Mouse (Mus musculus): ENCODE data around the gene Tnfrsf11a. TPM values are rescaled to one million over a fixed set of nuclear protein-coding genes. Genes with fewer than 3 reads are reported as not detected.
"Not testable (repeated sequence)": the region's sequence is repeated elsewhere in the genome, so short reads cannot be mapped to it uniquely, and the experiment has no call there.

Gene Tnfrsf11a
- total RNA-seq (2015; ENCODE audit: low replicate concordance) = 1.3 and 3.6 TPM in 2 replicates
- 0.51 and 1.6 TPM in 2 replicates for total RNA-seq (2017; ENCODE audit: low replicate concordance)

GRCm38 (mm10) chr1:105780457-105781364 is at the start of gene Tnfrsf11a:
Gene Tnfrsf11a (plus strand): TSS chr1:105780718.
- ATAC-seq (replicated peaks; ENCODE audit: low FRiP score, poor library complexity, severe bottlenecking) = no peak

- peak; percentile 52; the same call in 1 of the 2 replicates for ATAC-seq (replicated peaks; ENCODE audit: low FRiP score, poor library complexity, severe bottlenecking)
Measured at GRCm38 (mm10) chr1:105735318-105735717, 45.2 kb upstream of the Tnfrsf11a start.

- ATAC-seq (replicated peaks; ENCODE audit: low FRiP score, poor library complexity, severe bottlenecking) = no peak
Measured at GRCm38 (mm10) chr1:105738334-105738733, 42.2 kb upstream of the Tnfrsf11a start.

GRCm38 (mm10) chr1:105739493-105739892 is 41.0 kb upstream of the Tnfrsf11a start:
- ATAC-seq (replicated peaks; ENCODE audit: low FRiP score, poor library complexity, severe bottlenecking) = no peak

- ATAC-seq (replicated peaks; ENCODE audit: low FRiP score, poor library complexity, severe bottlenecking) = no peak
Measured at GRCm38 (mm10) chr1:105742481-105742880, 38.0 kb upstream of the Tnfrsf11a start.

DNA sequence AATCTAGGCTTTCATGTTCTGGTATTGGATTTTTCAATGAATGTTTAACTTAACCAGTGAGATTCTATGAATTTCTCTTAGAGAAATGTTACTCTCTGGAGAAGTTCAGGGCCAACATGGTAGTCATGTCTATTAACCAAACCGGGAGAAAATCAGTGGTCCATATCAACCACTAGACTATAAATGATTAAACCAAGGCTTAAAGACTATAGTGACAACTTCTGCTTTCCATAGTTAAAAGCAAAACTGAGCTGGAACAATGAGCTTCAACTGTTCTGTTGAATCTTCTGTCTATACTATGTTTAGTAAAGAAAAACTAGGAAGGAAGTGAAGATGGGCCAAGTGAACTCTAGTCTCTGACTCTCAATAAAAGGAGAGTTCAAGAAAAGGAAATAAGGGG is 34.1 kb upstream of the Tnfrsf11a start:
- no peak for ATAC-seq (replicated peaks; ENCODE audit: low FRiP score, poor library complexity, severe bottlenecking)

- ATAC-seq (replicated peaks; ENCODE audit: low FRiP score, poor library complexity, severe bottlenecking) = no peak
Measured at GRCm38 (mm10) chr1:105746858-105747596, 33.5 kb upstream of the Tnfrsf11a start.

DNA sequence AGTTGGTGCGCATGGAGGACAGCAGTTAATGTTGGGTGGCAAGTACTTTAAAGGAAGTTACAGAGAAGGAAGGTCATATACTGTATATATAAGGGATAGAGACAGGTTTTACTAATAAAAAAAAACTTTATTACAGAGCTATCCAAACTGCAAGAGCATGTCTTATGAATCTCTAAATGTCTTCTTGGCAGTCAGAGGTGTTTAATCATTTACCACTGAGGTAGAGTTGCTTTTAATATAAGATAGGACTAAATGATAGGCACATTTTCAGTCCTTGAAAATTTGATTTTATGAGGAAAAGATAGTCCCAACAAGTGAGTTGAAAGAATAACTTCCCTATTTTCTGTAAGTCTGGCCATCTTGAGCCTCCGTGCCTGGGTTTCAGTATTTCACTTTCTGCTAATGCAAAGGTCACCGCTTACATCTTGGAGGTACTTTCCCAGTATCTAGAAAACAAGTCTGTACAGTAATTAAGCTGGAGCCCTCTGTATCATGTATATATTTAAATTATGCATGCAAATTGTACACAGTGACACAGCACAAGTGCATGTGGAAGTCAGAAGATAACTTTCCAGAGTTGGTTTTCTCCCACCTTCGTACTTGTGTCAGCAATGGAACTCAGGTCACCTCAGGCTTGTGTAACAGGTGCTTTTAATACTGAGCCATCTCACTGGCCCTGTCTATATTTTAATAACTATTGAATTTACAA is 32.3 kb upstream of the Tnfrsf11a start:
- ATAC-seq (replicated peaks; ENCODE audit: low FRiP score, poor library complexity, severe bottlenecking) = no peak

DNA sequence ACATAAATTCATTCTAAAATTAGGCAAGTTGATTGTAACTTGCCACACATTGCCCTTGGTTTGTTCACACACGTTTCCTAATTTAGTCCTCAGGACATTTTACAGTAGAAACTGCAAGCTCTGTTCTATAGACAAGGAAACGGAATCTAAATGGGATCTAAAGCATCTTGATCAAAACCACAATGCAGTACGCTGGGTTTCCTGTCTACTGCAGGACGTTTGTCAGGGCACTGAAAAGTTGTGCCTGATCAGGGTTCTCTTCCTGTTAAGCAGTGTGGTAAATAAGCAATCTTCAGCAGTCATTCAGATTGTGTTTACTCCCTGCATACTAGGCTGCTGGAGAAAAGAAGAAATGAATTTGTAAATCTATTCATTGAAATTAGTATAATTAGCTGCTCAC is 28.3 kb upstream of the Tnfrsf11a start:
- ATAC-seq (replicated peaks; ENCODE audit: low FRiP score, poor library complexity, severe bottlenecking) = no peak

DNA sequence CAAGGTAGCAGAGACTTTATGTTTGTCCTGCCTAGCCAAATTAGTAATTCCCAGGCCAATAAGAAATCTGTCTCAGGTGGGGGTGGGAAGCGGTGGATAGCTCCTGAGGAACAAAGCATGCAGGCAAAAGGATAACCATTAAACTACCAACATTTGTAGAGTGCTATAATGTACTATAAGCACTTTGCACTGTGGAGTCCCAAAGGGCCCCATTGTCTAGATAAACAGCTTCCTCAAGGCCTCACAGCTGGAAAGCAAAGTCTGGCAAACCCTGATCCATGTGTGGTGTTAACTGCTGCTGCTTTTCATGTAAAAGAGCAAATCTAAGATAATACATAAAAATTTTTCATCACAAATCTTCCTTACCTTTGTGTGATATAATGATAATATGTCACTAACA is 27.6 kb upstream of the Tnfrsf11a start:
- ATAC-seq (replicated peaks; ENCODE audit: low FRiP score, poor library complexity, severe bottlenecking) = no peak

GRCm38 (mm10) chr1:105758798-105759197 is 21.7 kb upstream of the Tnfrsf11a start:
- ATAC-seq (replicated peaks; ENCODE audit: low FRiP score, poor library complexity, severe bottlenecking) = no peak

GRCm38 (mm10) chr1:105759422-105760165 is 20.9 kb upstream of the Tnfrsf11a start:
- no peak for ATAC-seq (replicated peaks; ENCODE audit: low FRiP score, poor library complexity, severe bottlenecking)

- ATAC-seq (replicated peaks; ENCODE audit: low FRiP score, poor library complexity, severe bottlenecking) = no peak
Measured at GRCm38 (mm10) chr1:105765586-105765985, 14.9 kb upstream of the Tnfrsf11a start.

- not testable (repeated sequence) for ATAC-seq (replicated peaks; ENCODE audit: low FRiP score, poor library complexity, severe bottlenecking)
Measured at GRCm38 (mm10) chr1:105766099-105766498, 14.4 kb upstream of the Tnfrsf11a start.

DNA sequence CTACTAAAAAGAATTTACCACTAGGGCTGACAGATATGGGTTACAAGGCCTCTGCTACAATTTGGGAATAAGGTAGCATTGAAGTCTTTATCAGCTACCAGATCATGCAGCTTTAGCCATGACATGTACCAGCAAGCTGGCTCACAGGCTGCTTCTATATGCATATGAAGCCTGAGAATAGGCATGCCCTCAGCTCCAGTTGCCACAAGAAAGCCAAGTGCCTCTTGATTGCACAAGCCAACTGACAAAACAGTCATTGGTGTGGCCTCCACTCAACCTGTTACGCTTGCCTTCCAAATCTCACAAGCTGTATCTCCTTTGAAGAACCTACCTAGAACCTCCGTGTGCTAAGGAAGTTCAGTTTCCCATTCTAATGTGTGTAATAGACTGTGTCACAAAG is 12.1 kb upstream of the Tnfrsf11a start:
- ATAC-seq (replicated peaks; ENCODE audit: low FRiP score, poor library complexity, severe bottlenecking) = no peak

- ATAC-seq (replicated peaks; ENCODE audit: low FRiP score, poor library complexity, severe bottlenecking) = no peak
Measured at GRCm38 (mm10) chr1:105770685-105771084, 9.8 kb upstream of the Tnfrsf11a start.

GRCm38 (mm10) chr1:105776426-105776825 is 4.1 kb upstream of the Tnfrsf11a start:
- ATAC-seq (replicated peaks; ENCODE audit: low FRiP score, poor library complexity, severe bottlenecking) = no peak

- ATAC-seq (replicated peaks; ENCODE audit: low FRiP score, poor library complexity, severe bottlenecking) = no peak
Measured at GRCm38 (mm10) chr1:105780079-105780456, 450 bp upstream of the Tnfrsf11a start.

GRCm38 (mm10) chr1:105781391-105782146 is 1.1 kb downstream of the Tnfrsf11a start:
- no peak for ATAC-seq (replicated peaks; ENCODE audit: low FRiP score, poor library complexity, severe bottlenecking)
